Mouse (Mus musculus): ENCODE measurements around the gene Ppp1r18. TPM values are rescaled to one million over a fixed set of nuclear protein-coding genes. Genes with fewer than 3 reads are reported as not detected.

Ppp1r18 gene
- polyA plus RNA-seq, 1 experiment from 2014 or later: 18.4 TPM

DNA sequence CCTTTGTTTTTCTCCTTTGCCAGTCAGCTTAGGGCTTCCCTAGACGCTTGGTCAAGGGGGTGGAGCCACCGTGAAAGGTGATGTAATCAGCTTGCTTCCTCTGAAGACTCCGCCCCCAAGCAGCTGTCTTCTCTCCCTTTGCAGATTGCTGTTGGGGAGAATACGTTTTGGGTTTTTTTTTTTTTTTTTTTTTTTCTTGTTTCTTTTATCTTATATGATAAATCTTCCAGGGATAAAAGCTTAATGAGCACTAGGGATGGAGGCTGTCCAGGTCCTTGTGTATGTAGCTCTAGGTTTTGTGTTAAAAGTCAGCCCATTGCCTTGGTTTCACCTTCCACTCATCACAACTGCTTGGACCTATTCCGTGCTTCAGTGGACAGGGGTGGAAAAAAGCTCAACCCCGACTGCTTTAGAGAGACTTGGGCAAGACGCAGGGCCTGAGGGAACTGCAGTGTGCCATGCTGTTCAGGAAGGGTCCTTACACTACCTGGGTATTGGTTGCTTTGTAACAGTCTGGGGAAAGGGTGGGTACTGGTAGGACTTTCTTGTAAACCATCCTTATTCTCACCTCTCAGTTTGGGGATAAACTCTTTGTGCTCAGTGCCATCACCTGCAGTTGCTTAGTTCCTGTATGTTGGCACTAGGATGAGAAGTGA lies 53.8 kb downstream of the Ppp1r18 start:
- Histone ChIP-seq H3K36me3 (ENCODE audit: control insufficient read depth, insufficient read depth, low read length) (no peaks in the 10 kb centered on the region), H3K4me1 (ENCODE audit: control insufficient read depth, insufficient read depth, low read length) (peaks cover 37% of the 10 kb centered on the region), H3K4me3 (ENCODE audit: low read depth, low read length) (peak overlapping the region; percentile 66), H3K9ac (ENCODE audit: low read depth, low read length) (peak overlapping the region; percentile 98), H3K27ac (ENCODE audit: low read length) (peak overlapping the region; percentile 99), H3K4me2 (ENCODE audit: low read length) (peak overlapping the region; percentile 93), H3K9me3 (replicated peaks; ENCODE audit: control insufficient read depth, low read length, poor library complexity, severe bottlenecking) (no peaks in the 10 kb centered on the region), H3K27me3 (ENCODE audit: control insufficient read depth, insufficient read depth, low read depth, low read length) (no peaks in the 10 kb centered on the region)
- WGBS: 2% methylated on average over 7 of the region's 7 CpGs
- peak; percentile 46 for ATAC-seq

DNA sequence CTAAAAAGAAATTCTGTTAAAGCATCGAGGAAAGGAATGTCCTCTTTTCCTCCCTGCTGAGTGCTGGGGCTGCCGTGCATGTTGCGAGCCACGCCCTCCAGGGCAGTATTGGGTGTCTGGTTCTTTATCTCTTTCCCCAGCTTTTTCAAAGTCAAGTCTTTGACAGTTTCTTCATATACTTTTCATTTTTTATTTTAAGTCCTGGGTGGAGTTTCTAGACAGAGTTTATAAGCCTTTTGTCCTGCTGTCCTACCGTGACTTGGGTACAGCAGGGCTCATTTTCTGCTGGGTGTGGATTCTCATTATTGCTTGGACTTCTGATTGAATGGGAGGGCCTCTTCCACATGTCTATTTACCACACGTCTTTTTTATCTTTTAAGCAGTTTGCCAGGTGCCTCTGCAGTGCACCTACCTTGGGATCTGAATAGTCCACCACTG lies 54.5 kb downstream of the Ppp1r18 start:
- ATAC-seq: no peak
- peaks cover 37% of the 10 kb centered on the region for H3K4me1 ChIP-seq (ENCODE audit: control insufficient read depth, insufficient read depth, low read length)

DNA sequence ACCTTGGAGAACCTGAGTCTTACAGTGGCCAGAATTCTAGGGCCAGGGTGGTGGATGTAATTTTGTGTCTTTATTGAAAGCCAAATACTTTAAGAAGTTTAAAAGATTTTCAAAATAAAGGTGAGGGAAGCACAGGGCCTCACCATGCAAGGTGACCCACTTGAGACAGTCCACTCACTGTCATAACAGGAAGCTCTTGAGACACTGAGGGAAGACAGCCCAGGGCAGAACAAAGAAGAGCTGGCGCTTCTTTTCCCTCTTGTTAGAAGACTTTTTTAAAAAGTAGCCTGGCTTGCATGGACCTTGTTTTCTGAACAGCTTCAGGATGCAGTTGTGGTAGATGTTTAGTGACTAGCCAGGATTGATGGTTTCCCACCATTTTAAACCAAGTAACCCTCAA lies 55.0 kb downstream of the Ppp1r18 start:
- H3K4me3 ChIP-seq (ENCODE audit: low read depth, low read length): peak overlapping the region; percentile 66
- H3K9me3 ChIP-seq (replicated peaks; ENCODE audit: control insufficient read depth, low read length, poor library complexity, severe bottlenecking): no peaks in the 10 kb centered on the region
- H3K27ac ChIP-seq (ENCODE audit: low read length): peak overlapping the region; percentile 99
- H3K9ac ChIP-seq (ENCODE audit: low read depth, low read length): peak overlapping the region; percentile 75
- no peak for ATAC-seq
- WGBS: 76% methylated on average over 1 of the region's 1 CpGs
- H3K27me3 ChIP-seq (ENCODE audit: control insufficient read depth, insufficient read depth, low read depth, low read length): no peaks in the 10 kb centered on the region
- peaks cover 9% of the 10 kb centered on the region for H3K36me3 ChIP-seq (ENCODE audit: control insufficient read depth, insufficient read depth, low read length)
- H3K4me2 ChIP-seq (ENCODE audit: low read length): peak overlapping the region; percentile 93
- peaks cover 34% of the 10 kb centered on the region for H3K4me1 ChIP-seq (ENCODE audit: control insufficient read depth, insufficient read depth, low read length)

More for the DNA sequence above, 54.5 kb downstream of the Ppp1r18 start:
- Histone ChIP-seq H3K36me3 (ENCODE audit: control insufficient read depth, insufficient read depth, low read length) (peaks cover 4% of the 10 kb centered on the region), H3K27me3 (ENCODE audit: control insufficient read depth, insufficient read depth, low read depth, low read length) (no peaks in the 10 kb centered on the region), H3K9me3 (replicated peaks; ENCODE audit: control insufficient read depth, low read length, poor library complexity, severe bottlenecking) (no peaks in the 10 kb centered on the region), H3K4me2 (ENCODE audit: low read length) (peak overlapping the region; percentile 93), H3K27ac (ENCODE audit: low read length) (peak overlapping the region; percentile 99), H3K9ac (ENCODE audit: low read depth, low read length) (peak overlapping the region; percentile 75), H3K4me3 (ENCODE audit: low read depth, low read length) (peak overlapping the region; percentile 66)
- 36% methylated on average over 6 of the region's 6 CpGs for WGBS

DNA sequence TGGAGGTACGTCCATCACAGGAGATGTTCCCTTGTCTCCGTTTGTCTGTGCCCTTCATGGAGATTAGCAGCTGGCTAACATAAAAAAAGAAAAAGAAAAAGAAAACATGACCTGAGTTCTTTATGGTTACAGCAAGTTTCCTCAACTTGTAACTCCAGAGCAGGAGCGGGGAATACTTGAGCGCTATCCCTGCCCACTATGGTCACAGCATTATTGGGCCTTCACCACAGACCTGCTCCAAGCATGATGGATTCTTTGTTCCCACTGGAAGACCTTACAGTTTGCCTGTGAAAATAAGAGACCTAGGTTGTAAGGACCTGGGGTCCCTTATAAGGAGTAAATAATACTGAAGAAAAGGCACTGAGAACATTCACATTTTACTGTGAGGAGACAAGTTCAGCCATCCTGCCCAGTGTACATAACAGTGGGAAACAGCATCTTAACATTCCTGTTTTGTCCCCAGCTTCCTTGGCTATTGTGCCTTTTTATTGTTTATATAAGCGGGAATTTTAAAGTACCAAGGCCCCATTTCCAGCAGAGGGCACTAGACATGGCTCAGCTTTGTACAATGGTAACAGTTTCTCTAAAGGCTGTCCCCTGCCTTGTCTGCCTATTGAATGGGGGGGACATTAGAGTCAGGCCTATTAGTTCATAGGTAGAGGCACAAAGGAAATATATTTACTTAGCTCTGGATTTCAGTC lies 55.6 kb downstream of the Ppp1r18 start:
- no peak overlapping the region for H3K4me3 ChIP-seq (ENCODE audit: low read depth, low read length)
- no peaks in the 10 kb centered on the region for H3K27me3 ChIP-seq (ENCODE audit: control insufficient read depth, insufficient read depth, low read depth, low read length)
- no peaks in the 10 kb centered on the region for H3K9me3 ChIP-seq (replicated peaks; ENCODE audit: control insufficient read depth, low read length, poor library complexity, severe bottlenecking)
- ATAC-seq: no peak
- 64% methylated on average over 5 of the region's 5 CpGs for WGBS
- peak overlapping the region; percentile 93 for H3K4me2 ChIP-seq (ENCODE audit: low read length)
- peak overlapping the region; percentile 99 for H3K27ac ChIP-seq (ENCODE audit: low read length)
- H3K36me3 ChIP-seq (ENCODE audit: control insufficient read depth, insufficient read depth, low read length): peaks cover 10% of the 10 kb centered on the region
- peaks cover 30% of the 10 kb centered on the region for H3K4me1 ChIP-seq (ENCODE audit: control insufficient read depth, insufficient read depth, low read length)
- peak overlapping the region; percentile 22; the same call in 1 of the 2 replicates for H3K9ac ChIP-seq (ENCODE audit: low read depth, low read length)

DNA sequence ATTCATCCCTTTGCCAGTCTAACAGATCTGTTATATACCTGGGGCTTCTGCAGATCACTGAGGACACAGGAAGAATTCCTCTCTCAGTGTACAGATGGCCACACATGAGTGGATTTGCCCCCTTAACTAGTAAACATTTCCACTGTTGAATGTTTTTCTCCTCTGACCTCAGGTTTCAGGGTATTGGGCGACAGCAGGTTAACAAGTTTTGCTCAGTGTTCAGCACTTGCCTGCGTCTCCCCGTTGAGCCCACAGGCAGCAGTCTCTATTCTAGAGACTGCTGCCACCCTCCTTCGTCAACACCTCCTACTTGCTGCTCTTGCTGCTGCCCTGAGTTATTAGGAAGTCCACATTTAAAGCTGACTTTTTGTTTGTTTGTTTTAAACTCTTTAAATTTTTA lies 56.3 kb downstream of the Ppp1r18 start:
- no peak for ATAC-seq
- Histone ChIP-seq H3K4me1 (ENCODE audit: control insufficient read depth, insufficient read depth, low read length) (peaks cover 30% of the 10 kb centered on the region), H3K9me3 (replicated peaks; ENCODE audit: control insufficient read depth, low read length, poor library complexity, severe bottlenecking) (no peaks in the 10 kb centered on the region), H3K4me2 (ENCODE audit: low read length) (no peak overlapping the region), H3K27ac (ENCODE audit: low read length) (no peak overlapping the region), H3K36me3 (ENCODE audit: control insufficient read depth, insufficient read depth, low read length) (peaks cover 17% of the 10 kb centered on the region), H3K9ac (ENCODE audit: low read depth, low read length) (0 out of 2 replicates have a peak overlapping the region, but pooled peaks have one; percentile 5), H3K27me3 (ENCODE audit: control insufficient read depth, insufficient read depth, low read depth, low read length) (no peaks in the 10 kb centered on the region), H3K4me3 (ENCODE audit: low read depth, low read length) (no peak overlapping the region)
- WGBS: 87% methylated on average over 4 of the region's 4 CpGs

DNA sequence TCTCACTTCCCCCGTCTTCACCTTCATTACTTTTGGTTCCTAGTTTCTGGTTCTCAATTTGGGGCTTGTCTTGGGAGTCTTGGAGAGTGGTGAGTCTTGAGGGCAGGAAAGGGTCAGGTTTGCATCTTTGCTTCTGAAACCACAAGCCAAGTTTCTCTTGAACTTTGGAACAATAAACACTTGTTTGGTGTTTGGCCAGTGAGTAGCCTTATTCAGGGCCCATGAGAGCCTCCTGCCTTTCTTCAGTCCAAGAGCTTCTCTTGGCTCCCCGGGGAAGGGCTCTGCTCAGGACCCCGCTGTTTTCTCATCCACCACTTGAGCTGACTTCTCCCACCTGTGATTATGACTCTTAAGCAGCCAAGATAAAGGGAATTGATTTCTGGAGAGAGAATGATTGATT lies 57.2 kb downstream of the Ppp1r18 start:
- Histone ChIP-seq H3K9ac (ENCODE audit: low read depth, low read length) (no peak overlapping the region), H3K36me3 (ENCODE audit: control insufficient read depth, insufficient read depth, low read length) (peaks cover 21% of the 10 kb centered on the region), H3K4me1 (ENCODE audit: control insufficient read depth, insufficient read depth, low read length) (peaks cover 30% of the 10 kb centered on the region), H3K27me3 (ENCODE audit: control insufficient read depth, insufficient read depth, low read depth, low read length) (no peaks in the 10 kb centered on the region), H3K4me3 (ENCODE audit: low read depth, low read length) (no peak overlapping the region), H3K4me2 (ENCODE audit: low read length) (no peak overlapping the region), H3K9me3 (replicated peaks; ENCODE audit: control insufficient read depth, low read length, poor library complexity, severe bottlenecking) (no peaks in the 10 kb centered on the region), H3K27ac (ENCODE audit: low read length) (no peak overlapping the region)
- no peak for ATAC-seq
- 90% methylated on average over 3 of the region's 3 CpGs for WGBS

DNA sequence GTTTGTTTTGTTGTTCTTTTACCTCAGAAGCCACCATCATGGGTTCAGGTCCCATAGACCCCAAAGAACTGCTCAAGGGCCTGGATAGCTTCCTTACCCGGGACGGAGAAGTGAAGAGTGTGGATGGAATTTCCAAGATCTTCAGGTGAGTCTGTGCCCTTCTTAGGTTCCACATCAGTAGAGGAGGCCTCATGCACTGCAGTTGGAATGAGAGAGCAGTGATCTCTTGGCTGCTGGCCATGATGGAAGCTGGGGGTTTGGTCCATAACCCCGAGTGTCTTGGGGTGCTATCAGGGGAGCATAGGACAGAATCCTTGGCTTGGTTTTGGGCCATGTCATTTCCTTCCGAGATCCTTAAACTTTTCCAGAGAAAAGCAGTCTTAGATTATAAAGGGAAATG lies 57.9 kb downstream of the Ppp1r18 start:
- 93% methylated on average over 4 of the region's 4 CpGs for WGBS
- no peak overlapping the region for H3K9ac ChIP-seq (ENCODE audit: low read depth, low read length)
- peaks cover 28% of the 10 kb centered on the region for H3K36me3 ChIP-seq (ENCODE audit: control insufficient read depth, insufficient read depth, low read length)

More for the DNA sequence above, 57.9 kb downstream of the Ppp1r18 start:
- Histone ChIP-seq H3K4me3 (ENCODE audit: low read depth, low read length) (no peak overlapping the region), H3K4me1 (ENCODE audit: control insufficient read depth, insufficient read depth, low read length) (peaks cover 30% of the 10 kb centered on the region), H3K27ac (ENCODE audit: low read length) (no peak overlapping the region), H3K9me3 (replicated peaks; ENCODE audit: control insufficient read depth, low read length, poor library complexity, severe bottlenecking) (no peaks in the 10 kb centered on the region), H3K4me2 (ENCODE audit: low read length) (no peak overlapping the region), H3K27me3 (ENCODE audit: control insufficient read depth, insufficient read depth, low read depth, low read length) (no peaks in the 10 kb centered on the region)
- no peak for ATAC-seq

Measured in midbrain, embryonic 16.5 days (tissue).